Mouse (Mus musculus) heart, postnatal 36 days (tissue): Measurements from ENCODE around the gene Mast1. TPM values are rescaled to one million over a fixed set of nuclear protein-coding genes. Genes with fewer than 3 reads are reported as not detected.
"Not testable (repeated sequence)": the region's sequence is repeated elsewhere in the genome, so short reads cannot be mapped to it uniquely, and the experiment has no call there.

Experiments used
- DNase-seq, 2 experiments: peaks; one replicate each; pipeline ENCODE4 v3.0.0; 2021 to 2022
- intact Hi-C: fragments of 180-260 bp; cut with DNase I; formaldehyde crosslinking; loops from one replicate; pipeline ENCODE4 v1.15.1; 2025
- total RNA-seq, 2 experiments: library from RNA; stranded (reverse); gene quantifications; 2 replicates each; pipeline ENCODE4 v1.2.3; 2021

The Mast1 gene
- total RNA-seq, 2 experiments from 2014 or later = 0.11 to 0.14 TPM

GRCm38 (mm10) chr8:84913502-84913900 is 23.7 kb downstream of the Mast1 start:
- intact Hi-C loops = no loop called here
- no peak for DNase-seq

- DNase-seq = peak; percentile 50 to 59
- intact Hi-C loops = no loop called here
Observed at GRCm38 (mm10) chr8:84912895-84913501, 24.2 kb downstream of the Mast1 start.

GRCm38 (mm10) chr8:84912391-84912790 is 24.8 kb downstream of the Mast1 start:
- DNase-seq = no peak
- intact Hi-C loops = no loop called here

- intact Hi-C loops = no loop called here
- no peak for DNase-seq
Observed at GRCm38 (mm10) chr8:84911854-84912253, 25.3 kb downstream of the Mast1 start.

GRCm38 (mm10) chr8:84910551-84910950 is 26.6 kb downstream of the Mast1 start:
- DNase-seq = no peak
- intact Hi-C loops = no loop called here

GRCm38 (mm10) chr8:84909949-84910348 is 27.2 kb downstream of the Mast1 start:
- no peak for DNase-seq
- intact Hi-C loops = no loop called here

- no peak for DNase-seq
- intact Hi-C loops = no loop called here
Observed at GRCm38 (mm10) chr8:84909162-84909767, 27.9 kb downstream of the Mast1 start.

GRCm38 (mm10) chr8:84908421-84909161 is 28.6 kb downstream of the Mast1 start, which contains the start of gene Dnase2a:
Dnase2a (plus strand) TSS chr8:84908560.
- intact Hi-C loops = no loop called here
- DNase-seq = peak; percentile 94 to 96

GRCm38 (mm10) chr8:84907979-84908378 is 29.2 kb downstream of the Mast1 start:
- DNase-seq, intact Hi-C loops: not testable (repeated sequence)

- DNase-seq = no peak
- intact Hi-C loops = no loop called here
Observed at GRCm38 (mm10) chr8:84907493-84907892, 29.7 kb downstream of the Mast1 start.

- DNase-seq = no peak
- intact Hi-C loops = no loop called here
Observed at GRCm38 (mm10) chr8:84907037-84907436, 30.1 kb downstream of the Mast1 start.

- intact Hi-C loops = loop anchor here (5.0 kb wide), 1 partner anchor 57 kb away; the partner anchor contains the start of gene Calr
- DNase-seq = no peak
Observed at GRCm38 (mm10) chr8:84904351-84904750, 32.8 kb downstream of the Mast1 start.

GRCm38 (mm10) chr8:84902920-84903661 is 34.1 kb downstream of the Mast1 start:
- peak; percentile 94 to 96 for DNase-seq
- intact Hi-C loops = loop anchor here (5.0 kb wide), 1 partner anchor 56 kb away; the partner anchor contains the start of gene Calr

GRCm38 (mm10) chr8:84902367-84902919 is 34.7 kb downstream of the Mast1 start:
- intact Hi-C loops = loop anchor here (5.0 kb wide), 1 partner anchor 55 kb away; the partner anchor contains the start of gene Calr

GRCm38 (mm10) chr8:84901752-84902151 is 35.4 kb downstream of the Mast1 start, which contains the start of gene Klf1:
Klf1 (plus strand) TSS chr8:84901928.
- intact Hi-C loops = loop anchor here (5.0 kb wide), 1 partner anchor 54 kb away; the partner anchor contains the start of gene Calr
- no peak for DNase-seq

More at GRCm38 (mm10) chr8:84902367-84902919, 34.7 kb downstream of the Mast1 start:
- DNase-seq = no peak

GRCm38 (mm10) chr8:84901071-84901470 is 36.1 kb downstream of the Mast1 start:
- no peak for DNase-seq
- intact Hi-C loops = loop anchor here (5.0 kb wide), 1 partner anchor 54 kb away; the partner anchor contains the start of gene Calr

- intact Hi-C loops = no loop called here
Observed at GRCm38 (mm10) chr8:84895963-84896362, 41.2 kb downstream of the Mast1 start.

GRCm38 (mm10) chr8:84893709-84894134 is 43.4 kb downstream of the Mast1 start, which contains the start of gene Gcdh:
Gcdh (minus strand) TSS chr8:84893921.
- intact Hi-C loops = no loop called here

More at GRCm38 (mm10) chr8:84895963-84896362, 41.2 kb downstream of the Mast1 start:
- no peak for DNase-seq

GRCm38 (mm10) chr8:84892993-84893708 is 44.0 kb downstream of the Mast1 start:
- DNase-seq = no peak
- intact Hi-C loops = no loop called here

More at GRCm38 (mm10) chr8:84893709-84894134, 43.4 kb downstream of the Mast1 start, which contains the start of gene Gcdh:
- DNase-seq = peak; percentile 90
